Comparison of ENCODE assay signal across 34 mouse cellular contexts in genomic region chr6:135276474-135277295, GRCm38 (mm10). TPM values are rescaled to one million over a fixed set of nuclear protein-coding genes. Genes with fewer than 3 reads are reported as not detected.
DNase-seq lines count a peak whose midpoint lies in the region; ATAC-seq and TF ChIP-seq lines count a peak whose summit lies in the region.
"Had no signal": no experiment of that assay in that cellular context is flagged by ENCODE, and none has a peak within 500 bp of the region (broad histone marks: within the 10 kb centered on the region; RNA-seq: fewer than 3 reads in every experiment).

No protein-coding gene starts in this region.

- peak; percentile 29; the same call in 1 of the 2 replicates for ATAC-seq in liver, embryonic 13.5 days (ENCODE audit: low read depth)
- peak; percentile 82 for ATAC-seq in lung, embryonic 16.5 days (ENCODE audit: low read depth)
- no peak for ATAC-seq in midbrain, embryonic 11.5 days (ENCODE audit: low FRiP score)
- ATAC-seq in midbrain, embryonic 14.5 days (ENCODE audit: low FRiP score, low TSS enrichment): no peak
- ATAC-seq: forebrain, embryonic 13.5 days; forebrain, embryonic 16.5 days; hindbrain, embryonic 16.5 days; Patski had no signal

- no peaks in the 10 kb centered on the region for H3K79me2 ChIP-seq in heart, adult 2 months (replicated peaks; ENCODE audit: control insufficient read depth, insufficient read depth, low read length)

- no peak for TF ChIP-seq EP300 in heart, adult 2 months (IDR thresholded peaks at IDR 0.05; ENCODE audit: insufficient read depth, low read depth, low read length)

- no peaks in the 10 kb centered on the region for H3K36me3 ChIP-seq in heart, adult 2 months (ENCODE audit: control insufficient read depth, insufficient read depth, low read length)
- no peaks in the 10 kb centered on the region for H3K36me3 ChIP-seq in liver, embryonic 13.5 days
- no peaks in the 10 kb centered on the region for H3K36me3 ChIP-seq in lung, embryonic 16.5 days (ENCODE audit: control insufficient read depth, insufficient read depth, low read length)
- no peaks in the 10 kb centered on the region for H3K36me3 ChIP-seq in midbrain, embryonic 11.5 days (ENCODE audit: control insufficient read depth, insufficient read depth, low read length)
- H3K36me3 ChIP-seq in midbrain, embryonic 14.5 days (ENCODE audit: control insufficient read depth, insufficient read depth, low read length): no peaks in the 10 kb centered on the region
- H3K36me3 ChIP-seq: embryonic facial prominence, embryonic 10.5 days; embryonic facial prominence, embryonic 13.5 days; forebrain, embryonic 10.5 days; G1E; heart, embryonic 12.5 days; heart, embryonic 15.5 days; hindbrain, embryonic 10.5 days; hindbrain, embryonic 13.5 days had no signal

- no peak for TF ChIP-seq POLR2A in heart, adult 2 months (IDR thresholded peaks at IDR 0.05; ENCODE audit: insufficient read depth, low read depth, low read length)

- H3K9ac ChIP-seq in heart, adult 2 months (ENCODE audit: low read depth, low read length): no peak overlapping the region
- H3K9ac ChIP-seq in liver, embryonic 13.5 days: no peak overlapping the region
- no peak overlapping the region for H3K9ac ChIP-seq in lung, embryonic 16.5 days (ENCODE audit: low read length)
- H3K9ac ChIP-seq in midbrain, embryonic 11.5 days (ENCODE audit: low read length): no peak overlapping the region
- no peak overlapping the region for H3K9ac ChIP-seq in midbrain, embryonic 14.5 days (replicated peaks; ENCODE audit: low read length)
- H3K9ac ChIP-seq: embryonic facial prominence, embryonic 13.5 days; forebrain, embryonic 13.5 days; heart, embryonic 12.5 days; heart, embryonic 15.5 days; hindbrain, embryonic 13.5 days had no signal

- peak; percentile 76 for DNase-seq in heart, adult 11 months
- no peak for DNase-seq in heart, adult 2 months
- DNase-seq in liver, embryonic 13.5 days: no peak
- no peak for DNase-seq in liver
- no peak for DNase-seq in lung, postnatal 4 days
- peak; percentile 71 for DNase-seq in midbrain, embryonic 11.5 days (ENCODE audit: low spot score, missing footprints)
- no peak for DNase-seq in midbrain, embryonic 14.5 days
- DNase-seq: adrenal gland, postnatal 10 days; adrenal gland, postnatal 36 days; B cell, adult 2 months; cerebellum, adult 18-20 months; cerebellum, adult 9-10 months; cerebellum, postnatal 14 days; gastrocnemius, postnatal 10 days; gastrocnemius, postnatal 36 days; heart, postnatal 10 days; heart, postnatal 36 days had no signal

- H3K4me3 ChIP-seq in heart, adult 2 months: no peak overlapping the region
- H3K4me3 ChIP-seq in liver, embryonic 13.5 days (replicated peaks): no peak overlapping the region
- no peak overlapping the region for H3K4me3 ChIP-seq in lung, embryonic 16.5 days (ENCODE audit: low read length)
- H3K4me3 ChIP-seq in midbrain, embryonic 11.5 days (ENCODE audit: low read depth, low read length): no peak overlapping the region
- no peak overlapping the region for H3K4me3 ChIP-seq in midbrain, embryonic 14.5 days (replicated peaks; ENCODE audit: low read depth, low read length)
- H3K4me3 ChIP-seq: embryonic facial prominence, embryonic 10.5 days; embryonic facial prominence, embryonic 13.5 days; forebrain, embryonic 10.5 days; forebrain, embryonic 13.5 days; heart, embryonic 12.5 days; heart, embryonic 15.5 days; hindbrain, embryonic 10.5 days; hindbrain, embryonic 13.5 days had no signal

- H3K4me2 ChIP-seq in liver, embryonic 13.5 days: no peak overlapping the region
- H3K4me2 ChIP-seq in lung, embryonic 16.5 days (ENCODE audit: low read depth, low read length): no peak overlapping the region
- H3K4me2 ChIP-seq in midbrain, embryonic 11.5 days: no peak overlapping the region
- H3K4me2 ChIP-seq in midbrain, embryonic 14.5 days (ENCODE audit: low read length): no peak overlapping the region
- H3K4me2 ChIP-seq: embryonic facial prominence, embryonic 13.5 days; forebrain, embryonic 13.5 days; heart, embryonic 12.5 days; heart, embryonic 15.5 days; hindbrain, embryonic 13.5 days had no signal

- no peaks in the 10 kb centered on the region for H3K4me1 ChIP-seq in heart, adult 2 months (ENCODE audit: control insufficient read depth, insufficient read depth, low read length)
- H3K4me1 ChIP-seq in liver, embryonic 13.5 days (replicated peaks): no peaks in the 10 kb centered on the region
- peaks cover 7% of the 10 kb centered on the region for H3K4me1 ChIP-seq in lung, embryonic 16.5 days (replicated peaks; ENCODE audit: control insufficient read depth, insufficient read depth, low read length)
- no peaks in the 10 kb centered on the region for H3K4me1 ChIP-seq in midbrain, embryonic 11.5 days (ENCODE audit: control insufficient read depth, insufficient read depth, low read length)
- 0 out of 2 replicates have a peak, but pooled peaks cover 3% of the 10 kb centered on the region for H3K4me1 ChIP-seq in midbrain, embryonic 14.5 days (ENCODE audit: control insufficient read depth, insufficient read depth, low read length)
- H3K4me1 ChIP-seq: forebrain, embryonic 13.5 days had no signal

- no peak overlapping the region for H3K27ac ChIP-seq in heart, adult 2 months
- H3K27ac ChIP-seq in liver, embryonic 13.5 days: no peak overlapping the region
- no peak overlapping the region; the same call in 1 of the 2 replicates for H3K27ac ChIP-seq in lung, embryonic 16.5 days (ENCODE audit: low read length)
- no peak overlapping the region for H3K27ac ChIP-seq in midbrain, embryonic 11.5 days (ENCODE audit: low read depth, low read length)
- H3K27ac ChIP-seq in midbrain, embryonic 14.5 days (replicated peaks; ENCODE audit: low read depth, low read length): no peak overlapping the region
- H3K27ac ChIP-seq: embryonic facial prominence, embryonic 10.5 days; embryonic facial prominence, embryonic 13.5 days; forebrain, embryonic 10.5 days; forebrain, embryonic 13.5 days; heart, embryonic 15.5 days; hindbrain, embryonic 10.5 days; hindbrain, embryonic 13.5 days had no signal

- H3K9me3 ChIP-seq in liver, embryonic 13.5 days (replicated peaks): no peaks in the 10 kb centered on the region
- H3K9me3 ChIP-seq in lung, embryonic 16.5 days (ENCODE audit: control insufficient read depth, low read length): no peaks in the 10 kb centered on the region
- H3K9me3 ChIP-seq in midbrain, embryonic 11.5 days (ENCODE audit: control insufficient read depth, low read length): no peaks in the 10 kb centered on the region
- no peaks in the 10 kb centered on the region for H3K9me3 ChIP-seq in midbrain, embryonic 14.5 days (ENCODE audit: control insufficient read depth, low read length)
- H3K9me3 ChIP-seq: embryonic facial prominence, embryonic 10.5 days; embryonic facial prominence, embryonic 13.5 days; forebrain, embryonic 10.5 days; forebrain, embryonic 13.5 days; heart, embryonic 12.5 days; heart, embryonic 15.5 days; hindbrain, embryonic 10.5 days; hindbrain, embryonic 13.5 days had no signal

- no peak for TF ChIP-seq CTCF in heart, adult 2 months (IDR thresholded peaks at IDR 0.05)

- no peaks in the 10 kb centered on the region for H3K27me3 ChIP-seq in heart, adult 2 months (ENCODE audit: control insufficient read depth, insufficient read depth, low read length)
- H3K27me3 ChIP-seq in liver, embryonic 13.5 days: peaks cover 8% of the 10 kb centered on the region; the same call in 1 of the 2 replicates
- H3K27me3 ChIP-seq in lung, embryonic 16.5 days (ENCODE audit: control insufficient read depth, insufficient read depth, low read depth, low read length): no peaks in the 10 kb centered on the region
- H3K27me3 ChIP-seq in midbrain, embryonic 11.5 days (ENCODE audit: control insufficient read depth, insufficient read depth, low read length): no peaks in the 10 kb centered on the region
- no peaks in the 10 kb centered on the region for H3K27me3 ChIP-seq in midbrain, embryonic 14.5 days (ENCODE audit: control insufficient read depth, insufficient read depth, low read length)
- H3K27me3 ChIP-seq: CH12.LX; embryonic facial prominence, embryonic 13.5 days; forebrain, embryonic 13.5 days; heart, embryonic 15.5 days; hindbrain, embryonic 13.5 days; Patski had no signal

- intact Hi-C loops in heart, adult 2 months (cut with DNase I): no loop called here

- 79% methylated on average over 6 of the region's 6 CpGs for WGBS in heart, adult 2 months
- 47% methylated on average over 6 of the region's 6 CpGs for WGBS in liver, embryonic 13.5 days (ENCODE audit: insufficient replicate concordance)
- 47% methylated on average over 6 of the region's 6 CpGs for WGBS in lung, embryonic 16.5 days
- 80% methylated on average over 6 of the region's 6 CpGs for WGBS in midbrain, embryonic 11.5 days
- 81% methylated on average over 6 of the region's 6 CpGs for WGBS in midbrain, embryonic 14.5 days

RNA-seq across cellular contexts. Expression of gene Gsg1, which starts 22.5 kb away (rescaled TPM):
- under 1 TPM; 0.34 to 0.68 TPM for total RNA-seq in heart, adult 2 months (2021)
- 2.7 and 3.0 TPM in 2 replicates for polyA plus RNA-seq in heart, adult 2 months (2012; rRNA removed)
- polyA plus RNA-seq in liver, embryonic 13.5 days (2015; fragmentation: Nextera tagmentation; extraction: Ambion mirVana): 0.15 and 0.16 TPM in 2 replicates
- polyA plus RNA-seq in lung, embryonic 16.5 days (2015; fragmentation: Nextera tagmentation; extraction: Ambion mirVana): 7.0 and 7.6 TPM in 2 replicates
- 0.16 and 0.48 TPM in 2 replicates for polyA plus RNA-seq in midbrain, embryonic 11.5 days (2014; fragmentation: Nextera tagmentation; extraction: Ambion mirVana)
- 0.18 and 0.22 TPM in 2 replicates for polyA plus RNA-seq in midbrain, embryonic 14.5 days (2014; fragmentation: Nextera tagmentation; extraction: Ambion mirVana)
- total RNA-seq: adrenal gland, adult 18-20 months; adrenal gland, postnatal 10 days; adrenal gland, postnatal 36 days; CH12.LX; G1E; gastrocnemius, adult 18-20 months; gastrocnemius, postnatal 36 days; granulocyte monocyte progenitor cell, adult 5-6 weeks had no signal
- polyA plus RNA-seq: forebrain, embryonic 10.5 days; G1E had no signal

RNA-seq across cellular contexts. Expression of gene Pbp2, which starts 33.5 kb away (rescaled TPM):
- total RNA-seq in heart, adult 2 months (2021): not detected
- polyA plus RNA-seq in heart, adult 2 months (2012; rRNA removed): 0.12 TPM in 1 of 2 replicates, not detected in the other
- polyA plus RNA-seq in liver, embryonic 13.5 days (2015; fragmentation: Nextera tagmentation; extraction: Ambion mirVana): not detected in 2 replicates
- polyA plus RNA-seq in lung, embryonic 16.5 days (2015; fragmentation: Nextera tagmentation; extraction: Ambion mirVana): 0.15 and 0.49 TPM in 2 replicates
- polyA plus RNA-seq in midbrain, embryonic 11.5 days (2014; fragmentation: Nextera tagmentation; extraction: Ambion mirVana): not detected in 2 replicates
- polyA plus RNA-seq in midbrain, embryonic 14.5 days (2014; fragmentation: Nextera tagmentation; extraction: Ambion mirVana): not detected in 2 replicates
- total RNA-seq: adrenal gland, adult 18-20 months; adrenal gland, postnatal 10 days; adrenal gland, postnatal 36 days; CH12.LX; G1E; gastrocnemius, adult 18-20 months; gastrocnemius, postnatal 10 days; gastrocnemius, postnatal 36 days; granulocyte monocyte progenitor cell, adult 5-6 weeks; heart, postnatal 10 days; heart, postnatal 36 days had no signal
- polyA plus RNA-seq: embryonic facial prominence, embryonic 10.5 days; embryonic facial prominence, embryonic 13.5 days; forebrain, embryonic 10.5 days; forebrain, embryonic 13.5 days; forebrain, embryonic 16.5 days; G1E; heart, embryonic 12.5 days; hindbrain, embryonic 10.5 days; hindbrain, embryonic 16.5 days; Patski had no signal

Comparison
In these comparisons a context has a peak if more than half of its experiments do, and no peak if none do; other contexts are left out.
1. DNase-seq: peak in heart, adult 11 months (single experiment) and midbrain, embryonic 11.5 days (single experiment); none in heart, adult 2 months (0 of 2), liver, embryonic 13.5 days (single experiment), liver (single experiment), lung, postnatal 4 days (0 of 2) and midbrain, embryonic 14.5 days (single experiment).
2. ATAC-seq: peak in liver, embryonic 13.5 days (single experiment) and lung, embryonic 16.5 days (single experiment); none in midbrain, embryonic 11.5 days (single experiment) and midbrain, embryonic 14.5 days (single experiment).